Mouse (Mus musculus) testis, adult 2 months (tissue): ENCODE results near the gene Cdc20. TPM values are rescaled to one million over a fixed set of nuclear protein-coding genes. Genes with fewer than 3 reads are reported as not detected.

ENCODE experiments used
- H3K27ac ChIP-seq: fragments of 200-500 bp; 2 replicates; pipeline ENCODE4 v1.5.1; 2012; ENCODE audit warnings: low read depth, low read length; ENCODE audit not compliant: control insufficient read depth, insufficient read depth
- H3K27me3 ChIP-seq: fragments of 200-500 bp; 2 replicates; pipeline ENCODE4 v1.6.1; 2012; ENCODE audit warnings: mild to moderate bottlenecking, low read length, moderate library complexity; ENCODE audit not compliant: control insufficient read depth, insufficient read depth
- H3K36me3 ChIP-seq: fragments of 200-500 bp; 2 replicates; pipeline ENCODE4 v1.6.1; 2012; ENCODE audit warnings: mild to moderate bottlenecking, low read length; ENCODE audit not compliant: control insufficient read depth, insufficient read depth
- H3K4me1 ChIP-seq: fragments of 200-500 bp; 2 replicates; pipeline ENCODE4 v1.6.1; 2012; ENCODE audit warnings: low read length; ENCODE audit not compliant: control insufficient read depth, insufficient read depth
- H3K4me3 ChIP-seq: fragments of 200-500 bp; 2 replicates; pipeline ENCODE4 v1.5.1; 2012; ENCODE audit warnings: low read depth, mild to moderate bottlenecking, low read length, moderate library complexity, mixed read lengths; ENCODE audit not compliant: control insufficient read depth
- CTCF ChIP-seq: fragments of 200-500 bp; IDR thresholded peaks from 2 replicates; pipeline ENCODE4 v1.5.1; 2012; ENCODE audit warnings: low read depth, mild to moderate bottlenecking, inconsistent platforms, low read length, moderate library complexity; ENCODE audit not compliant: control insufficient read depth, insufficient read depth, insufficient replicate concordance
- POLR2A ChIP-seq: fragments of 200-500 bp; IDR thresholded peaks from 2 replicates; pipeline ENCODE4 v1.6.1; 2012; ENCODE audit warnings: low read depth, mild to moderate bottlenecking, inconsistent platforms, low read length, moderate library complexity; ENCODE audit not compliant: control insufficient read depth
- polyA plus RNA-seq: library from polyadenylated mRNA; depleted of rRNA; stranded (reverse); fragments of >200 nt; gene quantifications from 2 replicates; pipeline ENCODE4 v1.2.3, GENCODE M21; 2012

Gene Cdc20
- polyA plus RNA-seq, 1 experiment, result 116 TPM

- Histone ChIP-seq H3K27me3 (no peaks in the 10 kb centered on the region), H3K4me3 (peak overlapping the region; percentile 63), H3K27ac (no peak overlapping the region; the same call in 1 of the 2 replicates), H3K4me1 (peaks cover 17% of the 10 kb centered on the region), H3K36me3 (peaks cover 1% of the 10 kb centered on the region)
- no peak for TF ChIP-seq POLR2A
- no peak for TF ChIP-seq CTCF
These were observed 8.5 kb downstream of the Cdc20 start for GRCm38 (mm10) chr4:118428531-118429214.

GRCm38 (mm10) chr4:118427768-118428451, 9.2 kb downstream of the Cdc20 start, which contains the start of gene Elovl1:
Gene Elovl1, plus strand, starts transcription at chr4:118428093.
- Histone ChIP-seq H3K36me3 (peaks cover 1% of the 10 kb centered on the region), H3K27me3 (no peaks in the 10 kb centered on the region), H3K4me3 (peak within 1 kb of the TSS; percentile 63), H3K4me1 (peaks cover 17% of the 10 kb centered on the region), H3K27ac (peak within 1 kb of the TSS; percentile 15)
- no peak for TF ChIP-seq POLR2A
- 0 out of 2 replicates have a peak, but pooled peaks have one; percentile 19 for TF ChIP-seq CTCF

- Histone ChIP-seq H3K27me3 (no peaks in the 10 kb centered on the region), H3K4me3 (peak overlapping the region; percentile 56), H3K27ac (peak overlapping the region; percentile 15; the same call in 1 of the 2 replicates), H3K4me1 (peaks cover 17% of the 10 kb centered on the region), H3K36me3 (peaks cover 1% of the 10 kb centered on the region)
- TF ChIP-seq POLR2A (no peak), CTCF (no peak)
These were observed 9.8 kb downstream of the Cdc20 start for GRCm38 (mm10) chr4:118427415-118427767.

- no peaks in the 10 kb centered on the region for H3K27me3 ChIP-seq
- TF ChIP-seq CTCF, result no peak
- no peak for TF ChIP-seq POLR2A
- H3K4me1 ChIP-seq, result peaks cover 18% of the 10 kb centered on the region
- no peak overlapping the region for H3K27ac ChIP-seq
- H3K36me3 ChIP-seq, result 0 out of 2 replicates have a peak, but pooled peaks cover 1% of the 10 kb centered on the region
- no peak overlapping the region for H3K4me3 ChIP-seq
These were observed 11.8 kb downstream of the Cdc20 start for GRCm38 (mm10) chr4:118425374-118425773.

- H3K4me1 ChIP-seq, result peaks cover 18% of the 10 kb centered on the region
- 0 out of 2 replicates have a peak, but pooled peaks cover 1% of the 10 kb centered on the region for H3K36me3 ChIP-seq
- no peak overlapping the region for H3K4me3 ChIP-seq
- H3K27ac ChIP-seq, result no peak overlapping the region
- no peaks in the 10 kb centered on the region for H3K27me3 ChIP-seq
- no peak for TF ChIP-seq POLR2A
- TF ChIP-seq CTCF, result no peak
These were observed 12.5 kb downstream of the Cdc20 start for GRCm38 (mm10) chr4:118424541-118425160.

- TF ChIP-seq POLR2A (no peak), CTCF (no peak)
- H3K27me3 ChIP-seq, result no peaks in the 10 kb centered on the region
- H3K4me3 ChIP-seq, result no peak overlapping the region
- 0 out of 2 replicates have a peak, but pooled peaks cover 1% of the 10 kb centered on the region for H3K36me3 ChIP-seq
- H3K27ac ChIP-seq, result no peak overlapping the region
- peaks cover 2% of the 10 kb centered on the region; the same call in 1 of the 2 replicates for H3K4me1 ChIP-seq
These were observed 15.8 kb downstream of the Cdc20 start for GRCm38 (mm10) chr4:118421384-118421783.

GRCm38 (mm10) chr4:118417112-118417797, 19.9 kb downstream of the Cdc20 start:
- H3K4me3 ChIP-seq, result no peak overlapping the region
- H3K4me1 ChIP-seq, result peaks cover 2% of the 10 kb centered on the region; the same call in 1 of the 2 replicates
- H3K27me3 ChIP-seq, result no peaks in the 10 kb centered on the region
- no peak overlapping the region for H3K27ac ChIP-seq
- TF ChIP-seq POLR2A (no peak), CTCF (no peak)
- H3K36me3 ChIP-seq, result peaks cover 10% of the 10 kb centered on the region
